Mouse (Mus musculus) ES-Bruce4 (cell line): ENCODE results near the gene Nmnat2. TPM values are rescaled to one million over a fixed set of nuclear protein-coding genes. Genes with fewer than 3 reads are reported as not detected.

Experiments used
- H3K27ac ChIP-seq: 2 replicates; pipeline ENCODE4 v1.5.1; 2012; ENCODE audit warnings: low read length, inconsistent platforms; ENCODE audit not compliant: insufficient read depth
- H3K27me3 ChIP-seq: 2 replicates; pipeline ENCODE4 v1.6.1; 2012; ENCODE audit warnings: mild to moderate bottlenecking, low read length, inconsistent platforms; ENCODE audit not compliant: control insufficient read depth, poor library complexity, insufficient read depth, severe bottlenecking
- H3K36me3 ChIP-seq: 2 replicates; pipeline ENCODE4 v1.6.1; 2012; ENCODE audit warnings: inconsistent platforms, mild to moderate bottlenecking, low read length, moderate library complexity; ENCODE audit not compliant: control insufficient read depth, poor library complexity, insufficient read depth, severe bottlenecking
- H3K4me1 ChIP-seq: one replicate; pipeline ENCODE4 v1.8.1; 2011; ENCODE audit warnings: low read length; ENCODE audit not compliant: control insufficient read depth, insufficient read depth
- H3K4me3 ChIP-seq: 2 replicates; pipeline ENCODE4 v1.5.1; 2011; ENCODE audit warnings: low read depth, mild to moderate bottlenecking, low read length
- H3K9ac ChIP-seq: 2 replicates; pipeline ENCODE4 v1.6.1; 2012; ENCODE audit warnings: low read depth, mild to moderate bottlenecking, inconsistent platforms; ENCODE audit not compliant: poor library complexity, severe bottlenecking
- H3K9me3 ChIP-seq: replicated peaks from 2 replicates; pipeline ENCODE4 v1.6.1; 2012; ENCODE audit warnings: mild to moderate bottlenecking, low read length, inconsistent platforms; ENCODE audit not compliant: control insufficient read depth, poor library complexity, insufficient read depth, severe bottlenecking
- CTCF ChIP-seq: IDR thresholded peaks from one replicate; pipeline ENCODE4 v1.8.1; 2011; ENCODE audit warnings: low read depth, low read length
- EP300 ChIP-seq: IDR thresholded peaks from 2 replicates; pipeline ENCODE4 v1.6.1; 2011; ENCODE audit warnings: low read depth, low read length; ENCODE audit not compliant: insufficient read depth
- POLR2A ChIP-seq: IDR thresholded peaks from one replicate; pipeline ENCODE4 v1.8.1; 2011; ENCODE audit warnings: low read length; ENCODE audit not compliant: insufficient read depth
- polyA plus RNA-seq: library from polyadenylated mRNA; stranded (reverse); fragments of >200 nt; gene quantifications from 2 replicates; pipeline ENCODE4 v1.2.4, GENCODE M21; 2011; ENCODE audit warnings: low read depth; ENCODE audit not compliant: missing spikeins, insufficient read depth, insufficient read length

The Nmnat2 gene
- polyA plus RNA-seq, 1 experiment, result 35.6 TPM

DNA sequence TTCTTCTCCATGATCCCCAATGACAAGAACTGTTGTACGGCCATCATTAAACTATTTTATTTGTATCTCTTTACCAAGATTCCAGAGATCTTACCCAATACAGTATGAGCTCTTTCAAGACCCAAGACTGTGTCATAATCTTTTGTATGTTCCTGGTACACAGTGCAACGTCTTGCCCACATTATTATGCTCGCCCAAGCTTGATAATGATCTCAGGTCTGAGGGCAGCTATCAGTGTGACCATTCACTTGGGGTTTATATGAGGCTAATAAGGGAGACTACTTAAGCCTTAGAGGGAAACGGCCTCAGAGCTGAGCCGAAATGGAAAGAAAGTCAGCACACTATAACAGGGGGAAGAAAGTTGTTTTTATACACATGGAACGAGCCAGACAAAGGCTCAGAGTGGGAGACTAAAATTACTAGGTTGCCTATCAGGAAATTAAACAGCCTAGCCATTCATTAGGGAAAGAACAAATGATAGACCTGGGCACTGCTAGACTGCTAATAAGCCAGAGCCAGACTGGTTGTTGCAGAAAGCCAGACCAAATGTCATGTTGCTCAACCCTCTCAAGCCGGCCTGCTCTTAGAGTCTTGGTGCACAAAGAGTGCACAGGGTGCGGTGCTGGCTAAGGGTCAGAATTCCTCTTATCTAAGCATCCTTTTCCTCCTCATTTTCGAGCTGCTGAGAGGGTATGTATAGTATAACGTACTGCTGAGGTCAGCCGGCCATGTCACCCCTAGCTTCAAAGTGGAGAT is 47.7 kb downstream of the Nmnat2 start:
- H3K9me3 ChIP-seq, result no peaks in the 10 kb centered on the region
- H3K9ac ChIP-seq, result no peak overlapping the region
- H3K27ac ChIP-seq, result no peak overlapping the region
- no peak overlapping the region for H3K4me3 ChIP-seq
- H3K36me3 ChIP-seq, result no peaks in the 10 kb centered on the region
- TF ChIP-seq CTCF (no peak), POLR2A (no peak), EP300 (no peak)
- H3K4me1 ChIP-seq, result peaks cover 4% of the 10 kb centered on the region
- no peaks in the 10 kb centered on the region for H3K27me3 ChIP-seq

DNA sequence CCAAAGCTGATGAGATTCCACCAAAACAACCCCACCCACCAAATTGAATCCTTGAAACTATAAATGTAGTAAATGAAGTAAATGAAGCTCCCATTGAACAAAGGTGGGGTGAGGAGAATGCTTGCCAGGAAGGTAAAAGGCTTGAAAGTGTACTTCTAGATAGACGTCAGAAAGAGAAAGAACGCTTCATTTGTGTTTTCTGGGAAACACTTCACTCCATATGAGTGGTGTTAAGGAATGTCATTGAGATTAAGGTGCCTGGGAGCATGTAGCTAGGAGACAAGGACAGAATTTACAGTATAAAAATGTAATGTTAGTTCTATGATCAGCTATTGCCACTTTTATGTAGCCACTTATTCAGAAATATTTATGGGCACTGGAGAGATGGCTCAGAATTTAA is 49.7 kb downstream of the Nmnat2 start:
- Histone ChIP-seq H3K27ac (no peak overlapping the region), H3K9ac (no peak overlapping the region)

DNA sequence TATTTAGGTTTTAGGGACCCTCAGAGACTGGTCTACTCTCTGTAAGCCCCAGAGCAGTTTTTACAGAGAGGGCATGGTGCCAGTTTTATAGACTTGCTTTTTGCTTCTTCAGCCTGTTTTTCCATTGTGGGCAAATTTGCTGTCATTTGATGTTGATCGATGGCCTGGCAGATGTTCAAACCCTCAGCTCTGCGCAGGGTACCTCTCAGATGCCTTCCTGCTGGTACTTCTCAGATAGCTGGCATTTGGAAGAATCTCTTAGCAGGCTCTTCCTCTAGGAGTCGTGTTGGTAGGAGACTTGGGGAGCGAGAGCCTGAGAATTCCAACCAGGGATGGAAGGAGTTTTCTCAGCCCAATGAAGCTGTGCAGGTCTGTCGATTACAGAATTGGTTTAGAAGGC is 51.3 kb downstream of the Nmnat2 start:
- Histone ChIP-seq H3K9me3 (no peaks in the 10 kb centered on the region), H3K4me1 (peaks cover 7% of the 10 kb centered on the region), H3K27me3 (no peaks in the 10 kb centered on the region), H3K4me3 (no peak overlapping the region), H3K27ac (no peak overlapping the region), H3K36me3 (no peaks in the 10 kb centered on the region), H3K9ac (no peak overlapping the region)
- no peak for TF ChIP-seq EP300
- no peak for TF ChIP-seq CTCF
- no peak for TF ChIP-seq POLR2A

More for the DNA sequence above, 49.7 kb downstream of the Nmnat2 start:
- Histone ChIP-seq H3K4me1 (peaks cover 7% of the 10 kb centered on the region), H3K36me3 (no peaks in the 10 kb centered on the region), H3K9me3 (no peaks in the 10 kb centered on the region), H3K4me3 (no peak overlapping the region), H3K27me3 (no peaks in the 10 kb centered on the region)
- TF ChIP-seq EP300 (no peak), POLR2A (no peak), CTCF (no peak)

- Histone ChIP-seq H3K9me3 (no peaks in the 10 kb centered on the region), H3K27me3 (no peaks in the 10 kb centered on the region), H3K27ac (peak overlapping the region; percentile 22; the same call in 1 of the 2 replicates), H3K4me3 (no peak overlapping the region), H3K36me3 (no peaks in the 10 kb centered on the region), H3K4me1 (peaks cover 7% of the 10 kb centered on the region), H3K9ac (no peak overlapping the region)
- TF ChIP-seq CTCF (no peak), EP300 (no peak), POLR2A (no peak)
These were observed 52.0 kb downstream of the Nmnat2 start for GRCm38 (mm10) chr1:153006761-153007160.

- H3K4me3 ChIP-seq, result no peak overlapping the region
- H3K27ac ChIP-seq, result peak overlapping the region; percentile 71; the same call in 1 of the 2 replicates
- H3K9me3 ChIP-seq, result no peaks in the 10 kb centered on the region
- no peaks in the 10 kb centered on the region for H3K36me3 ChIP-seq
- no peak for TF ChIP-seq CTCF
- no peak for TF ChIP-seq EP300
- no peak for TF ChIP-seq POLR2A
- peaks cover 7% of the 10 kb centered on the region for H3K4me1 ChIP-seq
- H3K9ac ChIP-seq, result peak overlapping the region; percentile 8; the same call in 1 of the 2 replicates
- no peaks in the 10 kb centered on the region for H3K27me3 ChIP-seq
These were observed 52.5 kb downstream of the Nmnat2 start for GRCm38 (mm10) chr1:153007292-153007691.

DNA sequence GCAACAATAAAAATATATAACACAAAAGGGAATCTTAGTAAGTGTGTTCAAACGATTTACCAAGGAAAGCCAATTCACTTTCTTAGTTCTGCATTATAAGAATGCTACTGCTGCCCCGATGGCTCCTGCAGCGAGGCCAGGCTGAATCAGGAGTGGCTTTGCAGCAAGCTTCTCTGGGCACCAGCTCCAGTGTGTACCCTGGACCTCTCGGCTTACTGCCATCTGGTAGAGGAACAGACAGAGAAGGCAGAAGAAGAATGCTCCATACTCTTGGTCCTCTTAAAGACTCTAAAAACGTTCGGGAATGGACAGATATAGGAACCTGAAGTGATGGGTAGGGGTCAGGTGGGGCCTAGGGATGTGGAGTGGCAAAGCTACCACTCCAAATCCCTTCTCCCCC is 53.0 kb downstream of the Nmnat2 start:
- Histone ChIP-seq H3K27ac (peak overlapping the region; percentile 71), H3K9me3 (no peaks in the 10 kb centered on the region), H3K4me3 (no peak overlapping the region), H3K27me3 (no peaks in the 10 kb centered on the region), H3K36me3 (no peaks in the 10 kb centered on the region), H3K4me1 (peaks cover 7% of the 10 kb centered on the region), H3K9ac (peak overlapping the region; percentile 8; the same call in 1 of the 2 replicates)
- TF ChIP-seq POLR2A, result no peak
- no peak for TF ChIP-seq CTCF
- TF ChIP-seq EP300, result no peak
